9 mouse cellular contexts compared by ENCODE assay signal in genomic region chr9:120777501-120777900, GRCm38 (mm10).
DNase-seq lines count a peak whose midpoint lies in the region; ATAC-seq lines count a peak whose summit lies in the region.
"Had no signal": no experiment of that assay in that cellular context is flagged by ENCODE, and none has a peak within 500 bp of the region (broad histone marks: within the 10 kb centered on the region; RNA-seq: fewer than 3 reads in every experiment).

No protein-coding gene starts in this region.

- H3K4me1 ChIP-seq in neural tube, embryonic 13.5 days (replicated peaks) = no peaks in the 10 kb centered on the region
- H3K4me1 ChIP-seq in limb, embryonic 15.5 days = peaks cover 18% of the 10 kb centered on the region

- no peak overlapping the region for H3K4me2 ChIP-seq in neural tube, embryonic 13.5 days
- H3K4me2 ChIP-seq in limb, embryonic 15.5 days = no peak overlapping the region

- intact Hi-C loops in heart, postnatal 36 days (cut with DNase I) = loop anchor here (1.0 to 5.0 kb wide), 4 partner anchors 83 to 281 kb away; no protein-coding TSS in a partner anchor

- 0 out of 2 replicates have a peak overlapping the region, but pooled peaks have one; percentile 54 for H3K27ac ChIP-seq in neural tube, embryonic 13.5 days (replicated peaks)
- H3K27ac ChIP-seq in limb, embryonic 15.5 days = peak overlapping the region; percentile 8; the same call in 1 of the 2 replicates

- no peak overlapping the region for H3K9ac ChIP-seq in neural tube, embryonic 13.5 days
- H3K9ac ChIP-seq in limb, embryonic 15.5 days = no peak overlapping the region

- H3K4me3 ChIP-seq in neural tube, embryonic 13.5 days = no peak overlapping the region
- H3K4me3 ChIP-seq in limb, embryonic 15.5 days = no peak overlapping the region

- no peaks in the 10 kb centered on the region for H3K9me3 ChIP-seq in neural tube, embryonic 13.5 days
- H3K9me3 ChIP-seq in limb, embryonic 15.5 days = no peaks in the 10 kb centered on the region

- no peak for ATAC-seq in neural tube, embryonic 13.5 days (ENCODE audit: low read depth)
- no peak for ATAC-seq in limb, embryonic 15.5 days (ENCODE audit: insufficient number of reproducible peaks, low FRiP score, low TSS enrichment, low read depth)
- ATAC-seq in frontal cortex, adult (ENCODE audit: low TSS enrichment) = no peak

- DNase-seq in neural tube, embryonic 10.5 days (ENCODE audit: extremely low spot score, low spot score) = no peak
- DNase-seq in heart, postnatal 36 days = peak; percentile 29 to 49
- DNase-seq in natural killer cell, adult 2 months (ENCODE audit: low spot score in 2 of 2) = no peak
- DNase-seq in embryo, embryonic 10 days (ENCODE audit: low spot score) = no peak
- no peak for DNase-seq in urinary bladder, postnatal 4 days (ENCODE audit: low spot score in 2 of 2)

- 83% methylated on average over 10 of the region's 10 CpGs for WGBS in neural tube, embryonic 13.5 days
- 71% methylated on average over 10 of the region's 10 CpGs for WGBS in limb, embryonic 15.5 days

- H3K36me3 ChIP-seq in neural tube, embryonic 13.5 days = no peaks in the 10 kb centered on the region
- H3K36me3 ChIP-seq in limb, embryonic 15.5 days = no peaks in the 10 kb centered on the region

- no peaks in the 10 kb centered on the region for H3K27me3 ChIP-seq in neural tube, embryonic 13.5 days
- no peaks in the 10 kb centered on the region for H3K27me3 ChIP-seq in limb, embryonic 15.5 days
- H3K27me3 ChIP-seq: Patski had no signal

Comparison
In these comparisons a context has a peak if more than half of its experiments do, and no peak if none do; other contexts are left out.
1. DNase-seq: peak in heart, postnatal 36 days (2 of 2); none in neural tube, embryonic 10.5 days (single experiment), natural killer cell, adult 2 months (0 of 2), embryo, embryonic 10 days (single experiment) and urinary bladder, postnatal 4 days (0 of 2).